Mouse (Mus musculus) activated CD4-positive, CD25-positive, alpha-beta regulatory T cell, adult 4 months (primary cell): ENCODE data around the gene Cabin1. TPM values are rescaled to one million over a fixed set of nuclear protein-coding genes. Genes with fewer than 3 reads are reported as not detected.
A peak's percentile ranks its signal among the peaks of the same experiment; 100 is the strongest.

Experiments used
- ATAC-seq: one replicate; pipeline ENCODE4 v1.8.0; 2017
- polyA plus RNA-seq, 2 experiments: library from polyadenylated mRNA; unstranded; fragments of 100-300 nt; shearing (Covaris generic); gene quantifications; one replicate each; pipeline ENCODE4 v1.2.1; 2017

Gene Cabin1
- polyA plus RNA-seq, 2 experiments from 2014 or later = 22.0 to 22.3 TPM

- no peak for ATAC-seq
Observed at GRCm38 (mm10) chr10:75701280-75701679, 62.9 kb downstream of the Cabin1 start.

GRCm38 (mm10) chr10:75697693-75698092, 66.4 kb downstream of the Cabin1 start:
- ATAC-seq = no peak

- ATAC-seq = no peak
Observed at GRCm38 (mm10) chr10:75696597-75697355, 67.4 kb downstream of the Cabin1 start.

GRCm38 (mm10) chr10:75695521-75695920, 68.6 kb downstream of the Cabin1 start:
- ATAC-seq = no peak

- ATAC-seq = no peak
Observed at GRCm38 (mm10) chr10:75695078-75695477, 69.1 kb downstream of the Cabin1 start.

- no peak for ATAC-seq
Observed at GRCm38 (mm10) chr10:75694567-75694966, 69.6 kb downstream of the Cabin1 start.

- ATAC-seq = no peak
Observed at GRCm38 (mm10) chr10:75693451-75694233, 70.5 kb downstream of the Cabin1 start.

- no peak for ATAC-seq
Observed at GRCm38 (mm10) chr10:75688598-75688997, 75.5 kb downstream of the Cabin1 start.

GRCm38 (mm10) chr10:75686724-75687123, 77.4 kb downstream of the Cabin1 start:
- no peak for ATAC-seq

- no peak for ATAC-seq
Observed at GRCm38 (mm10) chr10:75684035-75685004, 79.8 kb downstream of the Cabin1 start.

GRCm38 (mm10) chr10:75680574-75681001, 83.6 kb downstream of the Cabin1 start:
- ATAC-seq = no peak

GRCm38 (mm10) chr10:75679204-75679603, 84.9 kb downstream of the Cabin1 start:
- no peak for ATAC-seq

- ATAC-seq = no peak
Observed at GRCm38 (mm10) chr10:75677989-75678388, 86.2 kb downstream of the Cabin1 start.

- no peak for ATAC-seq
Observed at GRCm38 (mm10) chr10:75677571-75677970, 86.6 kb downstream of the Cabin1 start.

- ATAC-seq = no peak
Observed at GRCm38 (mm10) chr10:75676819-75677565, 87.1 kb downstream of the Cabin1 start.

GRCm38 (mm10) chr10:75676286-75676685, 87.9 kb downstream of the Cabin1 start:
- no peak for ATAC-seq

- no peak for ATAC-seq
Observed at GRCm38 (mm10) chr10:75675594-75675993, 88.5 kb downstream of the Cabin1 start.

- ATAC-seq = no peak
Observed at GRCm38 (mm10) chr10:75669936-75670335, 94.2 kb downstream of the Cabin1 start.

- peak; percentile 28 for ATAC-seq
Observed at GRCm38 (mm10) chr10:75667911-75668270, 96.2 kb downstream of the Cabin1 start.

- peak; percentile 84 for ATAC-seq
Observed at GRCm38 (mm10) chr10:75667115-75667910, 96.8 kb downstream of the Cabin1 start.

- peak; percentile 11 for ATAC-seq
Observed at GRCm38 (mm10) chr10:75666451-75667030, 97.6 kb downstream of the Cabin1 start.
